Mouse (Mus musculus) cerebellum, adult 2 months (tissue): ENCODE measurements at regions not wholly inside any gene's neighbourhood (a gene's known extent, or its start where the extent isn't known, plus 50 kb on each side); places are given as distances from the start of the nearest gene placed in this dataset.

ENCODE experiments used
- CTCF ChIP-seq: fragments of 200-500 bp; IDR thresholded peaks from 2 replicates; pipeline ENCODE4 v1.5.1; 2011; ENCODE audit warnings: low read depth, mild to moderate bottlenecking, control low read depth, low read length, moderate library complexity, borderline replicate concordance; ENCODE audit not compliant: insufficient read depth
- POLR2A ChIP-seq: fragments of 200-500 bp; IDR thresholded peaks from 2 replicates; pipeline ENCODE4 v1.6.1; 2011; ENCODE audit warnings: low read length, control low read depth, borderline replicate concordance; ENCODE audit not compliant: insufficient read depth

- TF ChIP-seq CTCF (no peak), POLR2A (no peak)
Observed at GRCm38 (mm10) chr13:46023630-46024041, 58.8 kb upstream of the Atxn1 start.
